Mouse (Mus musculus) left cerebral cortex, postnatal 25 days (tissue): Measurements from ENCODE around the gene Skil. TPM values are rescaled to one million over a fixed set of nuclear protein-coding genes. Genes with fewer than 3 reads are reported as not detected.
"Not testable (repeated sequence)": the region's sequence is repeated elsewhere in the genome, so short reads cannot be mapped to it uniquely, and the experiment has no call there.

Source experiments
- DNase-seq, 2 experiments: peaks; one replicate each; pipeline ENCODE4 v3.0.0; 2022; ENCODE audit warnings: low spot score in 2 of 2, mixed read lengths in 1 of 2
- intact Hi-C: fragments of 180-260 bp; cut with DNase I; formaldehyde crosslinking; loops from one replicate; pipeline ENCODE4 v1.15.1; 2025
- total RNA-seq, 2 experiments: library from RNA; stranded (reverse); gene quantifications; 2 replicates each; pipeline ENCODE4 v1.2.3; 2021

Skil gene
- total RNA-seq, 2 experiments from 2014 or later, result 64.5 to 66.0 TPM

GRCm38 (mm10) chr3:31104936-31105335 lies 10.1 kb downstream of the Skil start:
- no peak for DNase-seq
- intact Hi-C loops, result no loop called here

- DNase-seq, result no peak
- intact Hi-C loops, result no loop called here
These were observed 11.7 kb downstream of the Skil start for GRCm38 (mm10) chr3:31106597-31106996.

- DNase-seq, result no peak
- intact Hi-C loops, result loop anchor here (2.0 kb wide), 1 partner anchor 51 kb away; no protein-coding TSS in a partner anchor
These were observed 12.8 kb downstream of the Skil start for GRCm38 (mm10) chr3:31107674-31108073.

- intact Hi-C loops, result loop anchor here (2.0 kb wide), 1 partner anchor 52 kb away; no protein-coding TSS in a partner anchor
- peak in 1 of 2 experiments; percentile 55 for DNase-seq
These were observed 14.2 kb downstream of the Skil start for GRCm38 (mm10) chr3:31109108-31109507.

- intact Hi-C loops, result no loop called here
These were observed 28.2 kb downstream of the Skil start for GRCm38 (mm10) chr3:31123098-31123497.

GRCm38 (mm10) chr3:31126303-31126702 lies 31.4 kb downstream of the Skil start:
- intact Hi-C loops, result no loop called here
- DNase-seq, result no peak

More at GRCm38 (mm10) chr3:31123098-31123497, 28.2 kb downstream of the Skil start:
- no peak for DNase-seq

GRCm38 (mm10) chr3:31126848-31127247 lies 32.0 kb downstream of the Skil start:
- intact Hi-C loops, result no loop called here
- DNase-seq, result no peak

GRCm38 (mm10) chr3:31129766-31130165 lies 34.9 kb downstream of the Skil start:
- intact Hi-C loops, result loop anchor here (10.0 kb wide), 2 partner anchors 165 to 335 kb away; partner anchors contain the start of genes Phc3 and Sec62
- DNase-seq, result no peak

- no peak for DNase-seq
- intact Hi-C loops, result loop anchor here (10.0 kb wide), 2 partner anchors 169 to 339 kb away; partner anchors contain the start of genes Phc3 and Sec62
These were observed 38.8 kb downstream of the Skil start for GRCm38 (mm10) chr3:31133664-31134063.

- intact Hi-C loops, result loop anchor here (10.0 kb wide), 2 partner anchors 169 to 339 kb away; partner anchors contain the start of genes Phc3 and Sec62
- DNase-seq, result no peak
These were observed 39.4 kb downstream of the Skil start for GRCm38 (mm10) chr3:31134246-31134645.

- intact Hi-C loops, result loop anchor here (5.0 to 10.0 kb wide), 3 partner anchors 37 to 340 kb away; partner anchors contain the start of genes Phc3, Sec62 and Skil
These were observed 39.8 kb downstream of the Skil start for GRCm38 (mm10) chr3:31134696-31135095.

GRCm38 (mm10) chr3:31136591-31136990 lies 41.7 kb downstream of the Skil start:
- DNase-seq, result not testable (repeated sequence)
- intact Hi-C loops, result loop anchor here (5.0 to 10.0 kb wide), 3 partner anchors 39 to 342 kb away; partner anchors contain the start of genes Phc3, Sec62 and Skil

More at GRCm38 (mm10) chr3:31134696-31135095, 39.8 kb downstream of the Skil start:
- DNase-seq, result no peak

- intact Hi-C loops, result loop anchor here (1.0 to 10.0 kb wide), 4 partner anchors 41 to 344 kb away; partner anchors contain the start of genes Phc3, Sec62 and Skil
- DNase-seq, result peak; percentile 81 to 84
These were observed 43.9 kb downstream of the Skil start for GRCm38 (mm10) chr3:31138454-31139424.

- intact Hi-C loops, result no loop called here
- DNase-seq, result no peak
These were observed 46.8 kb downstream of the Skil start for GRCm38 (mm10) chr3:31141621-31142020.

GRCm38 (mm10) chr3:31145222-31145621 lies 50.4 kb downstream of the Skil start:
- not testable (repeated sequence) for DNase-seq
- intact Hi-C loops, result loop anchor here (5.0 kb wide), 5 partner anchors 92 to 442 kb away; no protein-coding TSS in a partner anchor

- DNase-seq, result peak; percentile 83 to 88
- intact Hi-C loops, result loop anchor here (1.0 to 5.0 kb wide), 6 partner anchors 92 to 458 kb away; no protein-coding TSS in a partner anchor
These were observed 50.9 kb downstream of the Skil start for GRCm38 (mm10) chr3:31145641-31146290.

- DNase-seq, result no peak
- intact Hi-C loops, result loop anchor here (5.0 kb wide), 5 partner anchors 89 to 439 kb away; no protein-coding TSS in a partner anchor
These were observed 53.7 kb downstream of the Skil start for GRCm38 (mm10) chr3:31148595-31148994.

GRCm38 (mm10) chr3:31149706-31150105 lies 54.8 kb downstream of the Skil start, which contains the start of gene Cldn11:
Gene Cldn11, plus strand, starts transcription at chr3:31149920.
- intact Hi-C loops, result loop anchor here (5.0 kb wide), 5 partner anchors 88 to 438 kb away; no protein-coding TSS in a partner anchor
- DNase-seq, result no peak

GRCm38 (mm10) chr3:31152108-31152507 lies 57.2 kb downstream of the Skil start:
- DNase-seq, result no peak
- intact Hi-C loops, result no loop called here
